Mouse (Mus musculus) megakaryocyte, adult 5-6 weeks (primary cell): Measurements from ENCODE around the gene Ccdc187. TPM values are rescaled to one million over a fixed set of nuclear protein-coding genes. Genes with fewer than 3 reads are reported as not detected.

Experiments
- ATAC-seq: 2 replicates; pipeline ENCODE4 v1.8.0; 2016; ENCODE audit warnings: mild to moderate bottlenecking, inconsistent platforms; ENCODE audit not compliant: poor library complexity, severe bottlenecking
- total RNA-seq, 2 experiments: library from RNA; stranded (forward) in 1 of 2; stranded (reverse) in 1 of 2; fragments of 153-499, 151-499 nt in 1 of 2; fragments of 221-1000, 200-1000 nt in 1 of 2; gene quantifications; 2 replicates each; pipeline versions ENCODE4 v1.2.3 to v1.2.4; 2015 to 2017

Gene Ccdc187
- total RNA-seq, 2 experiments from 2014 or later = not detected

- no peak for ATAC-seq
Observed at GRCm38 (mm10) chr2:26285804-26286203, 8.6 kb downstream of the Ccdc187 start.

GRCm38 (mm10) chr2:26280594-26280993 lies 13.8 kb downstream of the Ccdc187 start:
- ATAC-seq = no peak

- ATAC-seq = no peak
Observed at GRCm38 (mm10) chr2:26279712-26280111, 14.6 kb downstream of the Ccdc187 start.

- no peak for ATAC-seq
Observed at GRCm38 (mm10) chr2:26273611-26274010, 20.7 kb downstream of the Ccdc187 start.

- no peak for ATAC-seq
Observed at GRCm38 (mm10) chr2:26268216-26268615, 26.1 kb downstream of the Ccdc187 start.

GRCm38 (mm10) chr2:26266066-26266742 lies 28.2 kb downstream of the Ccdc187 start:
- ATAC-seq = no peak

GRCm38 (mm10) chr2:26265095-26265494 lies 29.3 kb downstream of the Ccdc187 start:
- no peak for ATAC-seq

GRCm38 (mm10) chr2:26264646-26265045 lies 29.7 kb downstream of the Ccdc187 start:
- no peak for ATAC-seq

- ATAC-seq = no peak
Observed at GRCm38 (mm10) chr2:26257315-26258096, 36.9 kb downstream of the Ccdc187 start.

GRCm38 (mm10) chr2:26254816-26255215 lies 39.5 kb downstream of the Ccdc187 start:
- ATAC-seq = no peak

- ATAC-seq = no peak
Observed at GRCm38 (mm10) chr2:26252514-26253206, 41.7 kb downstream of the Ccdc187 start.

GRCm38 (mm10) chr2:26247531-26247930 lies 46.8 kb downstream of the Ccdc187 start:
- no peak for ATAC-seq

GRCm38 (mm10) chr2:26240841-26241240 lies 53.5 kb downstream of the Ccdc187 start:
- ATAC-seq = no peak

- no peak for ATAC-seq
Observed at GRCm38 (mm10) chr2:26240330-26240729, 54.0 kb downstream of the Ccdc187 start.

- ATAC-seq = peak; percentile 94
Observed at GRCm38 (mm10) chr2:26237290-26237782, 57.0 kb downstream of the Ccdc187 start, which contains the start of gene Qsox2. Gene Qsox2, minus strand, starts transcription at chr2:26237525.

GRCm38 (mm10) chr2:26236681-26237289 lies 57.6 kb downstream of the Ccdc187 start:
- ATAC-seq = peak; percentile 43

- ATAC-seq = no peak
Observed at GRCm38 (mm10) chr2:26234771-26235170, 59.6 kb downstream of the Ccdc187 start.

- no peak for ATAC-seq
Observed at GRCm38 (mm10) chr2:26234253-26234652, 60.1 kb downstream of the Ccdc187 start.

GRCm38 (mm10) chr2:26231366-26231765 lies 63.0 kb downstream of the Ccdc187 start:
- ATAC-seq = no peak

- ATAC-seq = no peak
Observed at GRCm38 (mm10) chr2:26230253-26230652, 64.1 kb downstream of the Ccdc187 start.

- ATAC-seq = peak; percentile 51; the same call in 1 of the 2 replicates
Observed at GRCm38 (mm10) chr2:26227788-26228187, 66.6 kb downstream of the Ccdc187 start.
